Mouse (Mus musculus) adrenal gland, postnatal 36 days (tissue): ENCODE data around the gene 6430628N08Rik. TPM values are rescaled to one million over a fixed set of nuclear protein-coding genes. Genes with fewer than 3 reads are reported as not detected.

Source experiments
- DNase-seq, 2 experiments: peaks; one replicate each; pipeline ENCODE4 v3.0.0; 2021; ENCODE audit warnings: mixed read lengths in 1 of 2
- long read RNA-seq, 2 experiments: library from polyadenylated mRNA; stranded (forward); transcript quantifications; one replicate each; pipeline ENCODE4 v2.0.0; 2021; ENCODE audit warnings: borderline sequencing depth in 2 of 2
- total RNA-seq, 2 experiments: library from RNA; stranded (reverse); gene quantifications; 2 replicates each; pipeline ENCODE4 v1.2.3; 2021

Gene 6430628N08Rik
- not detected for total RNA-seq
- long read RNA-seq, experiment 1 = 0 reads
- long read RNA-seq, experiment 2 = 0 reads

DNA sequence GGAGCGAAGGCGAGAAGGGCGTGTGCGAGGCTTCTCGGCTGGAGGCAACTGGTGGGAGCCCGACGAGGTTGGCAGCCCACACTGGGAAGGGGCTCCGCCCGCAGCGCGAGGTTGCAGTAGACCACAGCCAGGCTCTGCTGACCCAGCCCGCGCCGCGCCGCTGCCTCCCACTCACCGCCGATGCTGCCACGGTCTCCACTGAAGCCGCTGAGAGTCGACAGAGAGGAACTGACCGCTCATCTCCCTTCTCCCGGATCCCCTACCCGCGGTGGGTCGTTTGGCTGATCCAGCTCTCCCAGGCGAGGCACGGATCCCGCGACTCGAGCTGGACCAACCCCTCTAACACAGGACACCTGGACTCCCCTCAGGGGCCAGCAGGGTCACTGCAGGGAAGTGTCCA lies at the start of gene 6430628N08Rik:
6430628N08Rik (plus strand) TSS at position 113 of the 400 bp plus-strand sequence.
- DNase-seq = no peak

GRCm38 (mm10) chr4:115840842-115841241 lies 49.6 kb upstream of the 6430628N08Rik start:
- no peak for DNase-seq

GRCm38 (mm10) chr4:115846656-115847055 lies 43.8 kb upstream of the 6430628N08Rik start:
- DNase-seq = no peak

- DNase-seq = no peak
Observed at GRCm38 (mm10) chr4:115847377-115847776, 43.1 kb upstream of the 6430628N08Rik start.

GRCm38 (mm10) chr4:115848083-115848482 lies 42.4 kb upstream of the 6430628N08Rik start:
- no peak for DNase-seq

- no peak for DNase-seq
Observed at GRCm38 (mm10) chr4:115848990-115849677, 41.3 kb upstream of the 6430628N08Rik start.

DNA sequence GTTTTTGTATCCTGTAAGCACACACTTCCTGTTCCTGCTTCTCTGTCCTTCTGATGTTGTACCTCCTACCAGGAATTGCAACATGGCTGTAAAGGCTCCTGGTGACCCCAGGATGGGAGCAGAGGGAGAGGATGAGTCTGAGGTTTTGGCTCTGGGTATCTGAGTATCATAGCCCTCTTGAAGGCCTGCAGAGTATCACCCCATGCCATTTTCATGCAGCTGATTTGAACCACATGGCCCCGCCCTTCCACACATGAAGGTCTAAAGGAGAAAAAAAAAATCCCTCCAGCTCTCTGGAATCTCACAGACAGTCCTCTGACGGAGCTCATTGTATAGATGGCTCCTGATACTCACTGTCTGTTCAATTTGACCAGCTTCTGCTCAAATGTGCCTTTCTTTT lies 40.4 kb upstream of the 6430628N08Rik start:
- no peak for DNase-seq

DNA sequence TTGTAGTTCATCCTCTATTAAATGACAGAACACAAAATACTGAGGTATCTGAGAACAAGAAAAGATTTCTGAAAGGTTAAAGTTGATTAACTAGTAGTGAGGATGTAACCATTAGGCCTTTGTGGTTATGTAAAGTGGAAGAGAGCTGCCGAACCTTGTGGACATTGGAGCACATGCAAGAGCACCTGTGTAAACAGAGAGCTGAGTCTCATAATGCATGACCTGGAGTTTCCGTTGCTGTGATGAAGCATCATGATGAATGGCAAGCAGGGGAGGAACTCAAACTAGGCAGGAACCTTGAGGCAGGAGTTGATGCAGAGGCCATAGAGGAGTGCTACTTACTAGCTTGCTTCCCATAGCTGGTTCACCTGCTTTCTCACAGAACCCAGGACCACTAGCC lies 39.8 kb upstream of the 6430628N08Rik start:
- DNase-seq = no peak

DNA sequence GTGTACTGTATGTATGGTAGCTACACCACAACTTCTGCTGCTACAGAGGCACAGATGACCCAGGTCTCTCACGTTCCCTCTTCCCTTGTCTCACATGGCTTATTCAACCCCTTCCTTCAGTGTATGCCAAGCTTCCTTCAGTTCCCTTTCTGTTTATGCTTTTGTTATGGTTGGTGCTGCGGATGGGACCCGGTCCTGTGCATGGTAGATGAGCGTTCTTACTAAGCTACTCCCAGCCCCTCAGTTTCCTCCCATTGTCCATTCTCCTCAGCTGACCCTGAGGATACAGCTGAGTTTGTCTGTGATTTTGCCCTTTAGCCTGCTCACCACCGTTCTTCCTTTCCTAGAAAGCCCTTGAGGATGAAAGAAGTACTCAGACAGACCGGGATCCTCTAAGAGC lies 38.9 kb upstream of the 6430628N08Rik start:
- no peak for DNase-seq

DNA sequence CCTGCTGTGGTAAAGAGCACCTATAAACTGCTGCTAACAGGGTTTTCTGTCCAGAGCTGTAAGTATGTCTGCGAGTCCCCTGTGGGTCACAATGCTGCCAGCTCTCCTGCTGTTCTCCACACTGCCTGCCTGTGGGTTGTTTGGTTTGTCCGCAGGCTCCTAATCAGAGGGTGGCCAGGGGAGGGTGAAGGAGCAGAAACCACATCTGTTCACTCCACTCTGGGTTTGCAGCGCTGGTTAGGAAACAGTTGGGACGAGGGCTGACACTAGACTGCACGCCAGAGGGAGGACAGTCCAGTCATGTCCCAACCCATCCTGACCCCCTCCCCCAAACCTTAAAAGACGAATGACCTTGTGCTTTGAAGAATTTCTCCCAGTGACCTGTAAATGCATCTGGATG lies 35.4 kb upstream of the 6430628N08Rik start:
- no peak for DNase-seq

- DNase-seq = no peak
Observed at GRCm38 (mm10) chr4:115855609-115856008, 34.9 kb upstream of the 6430628N08Rik start.

DNA sequence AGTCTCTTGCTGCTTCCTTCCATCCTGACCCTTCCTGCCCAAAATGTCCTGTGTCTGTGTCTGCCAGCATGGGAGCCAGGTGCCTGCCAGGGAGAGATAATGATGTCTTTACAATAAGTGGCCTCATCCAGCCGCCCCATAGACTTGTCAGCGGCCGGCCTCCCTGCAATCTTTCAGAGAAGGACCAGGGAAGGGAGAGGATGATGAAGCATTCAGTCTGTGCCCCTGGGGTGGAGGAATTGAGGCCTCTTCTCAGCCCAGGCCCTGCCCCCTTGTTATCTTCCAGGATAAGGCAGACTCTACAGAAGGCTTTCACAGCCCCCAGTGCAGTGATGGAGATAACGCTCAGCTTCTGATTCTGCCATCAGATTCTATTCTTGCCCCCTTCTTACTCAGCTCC lies 34.2 kb upstream of the 6430628N08Rik start:
- no peak for DNase-seq

DNA sequence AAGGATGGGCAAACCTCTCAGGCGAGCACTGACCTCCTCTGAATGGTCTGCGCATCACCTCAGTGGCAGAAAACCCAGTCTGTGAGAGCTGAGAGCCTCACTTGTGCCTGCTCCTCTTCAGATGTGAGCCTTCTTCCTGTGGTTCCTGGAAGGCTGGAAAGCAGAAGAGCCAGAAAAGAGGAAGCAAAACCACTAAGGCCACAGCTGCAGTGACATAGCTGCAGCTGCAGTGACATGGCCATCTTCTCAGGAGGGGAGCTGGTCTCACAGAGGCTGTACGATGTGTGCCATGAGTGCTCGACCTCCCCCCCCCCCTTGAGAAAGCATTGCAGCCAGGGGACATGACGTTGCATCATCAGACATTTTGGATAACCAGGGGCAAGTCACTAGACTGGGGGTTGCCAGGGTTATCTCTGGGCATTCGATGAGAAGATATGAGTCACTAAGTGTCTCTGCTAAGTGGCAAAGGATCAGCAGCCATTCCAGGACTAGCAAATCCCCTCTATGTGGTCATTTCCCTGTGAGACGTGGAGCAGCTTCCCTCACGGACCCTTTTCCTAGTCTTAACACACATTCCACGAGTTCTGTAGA lies 33.1 kb upstream of the 6430628N08Rik start:
- DNase-seq = no peak

DNA sequence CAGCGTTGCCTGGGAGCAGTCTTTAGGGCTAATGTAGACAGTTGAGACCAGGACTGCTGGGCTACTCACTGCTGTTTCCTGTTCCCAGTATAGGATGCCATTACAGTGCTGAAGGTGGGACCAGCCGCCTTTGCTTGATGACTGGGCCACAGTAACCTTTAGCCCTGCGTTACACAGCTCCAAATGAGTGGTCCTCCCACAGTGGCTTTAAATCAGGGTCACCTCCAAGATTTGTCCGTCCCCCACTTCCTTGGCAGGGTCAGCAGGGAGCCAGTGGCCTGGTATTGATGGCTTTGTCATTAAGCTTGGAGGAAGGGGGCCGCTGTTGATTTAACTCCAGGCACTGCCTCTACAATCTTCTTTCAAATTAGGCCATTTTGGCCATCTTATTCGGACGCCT lies 27.1 kb upstream of the 6430628N08Rik start:
- DNase-seq = no peak

- no peak for DNase-seq
Observed at GRCm38 (mm10) chr4:115863880-115864279, 26.6 kb upstream of the 6430628N08Rik start.

GRCm38 (mm10) chr4:115869512-115870210 lies 20.8 kb upstream of the 6430628N08Rik start:
- DNase-seq = no peak

DNA sequence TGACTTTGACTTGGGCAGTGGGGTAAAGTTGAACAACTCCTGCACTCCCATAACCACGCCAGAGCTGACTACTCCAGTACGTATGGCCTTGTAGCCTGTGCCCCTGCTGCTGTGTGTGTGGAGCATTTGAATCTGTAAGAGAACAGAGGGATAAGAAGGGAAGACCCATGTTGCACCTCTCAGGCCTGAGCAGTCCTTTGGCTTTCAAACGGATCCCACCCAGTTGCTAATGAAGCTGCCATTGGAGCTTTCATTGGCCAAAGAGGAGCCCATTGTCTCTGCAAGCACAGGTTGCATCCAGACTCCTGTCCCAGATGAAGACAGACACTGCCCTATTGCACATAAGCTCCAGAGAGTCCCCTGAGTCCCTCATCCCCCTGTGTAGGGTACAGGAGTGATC lies 17.2 kb upstream of the 6430628N08Rik start:
- no peak for DNase-seq

DNA sequence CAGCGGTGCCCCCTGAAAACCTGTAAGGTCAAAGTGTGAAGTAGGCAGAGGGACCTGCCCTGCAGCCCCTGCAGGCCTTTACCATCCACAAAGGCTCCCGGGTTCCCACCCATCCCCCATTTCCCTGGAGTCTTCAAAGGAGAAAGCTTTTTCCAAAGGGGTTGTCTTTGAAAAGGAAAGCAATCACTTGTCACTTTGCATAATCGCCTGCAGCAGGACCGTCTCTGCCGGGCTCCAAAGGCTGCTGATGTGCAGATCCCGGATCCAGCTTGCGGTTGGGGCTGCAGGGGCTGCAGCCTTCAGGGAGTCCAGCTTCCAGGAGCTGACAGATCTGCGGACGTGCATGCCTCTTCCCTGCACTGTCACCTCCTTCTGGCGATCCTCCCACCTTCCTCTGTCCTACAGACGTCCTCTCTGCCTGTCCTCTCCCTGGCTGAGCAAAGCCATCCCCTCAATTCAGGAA lies 12.2 kb upstream of the 6430628N08Rik start:
- no peak for DNase-seq

GRCm38 (mm10) chr4:115878828-115879227 lies 11.6 kb upstream of the 6430628N08Rik start:
- no peak for DNase-seq

GRCm38 (mm10) chr4:115881183-115881582 lies 9.3 kb upstream of the 6430628N08Rik start:
- DNase-seq = no peak

DNA sequence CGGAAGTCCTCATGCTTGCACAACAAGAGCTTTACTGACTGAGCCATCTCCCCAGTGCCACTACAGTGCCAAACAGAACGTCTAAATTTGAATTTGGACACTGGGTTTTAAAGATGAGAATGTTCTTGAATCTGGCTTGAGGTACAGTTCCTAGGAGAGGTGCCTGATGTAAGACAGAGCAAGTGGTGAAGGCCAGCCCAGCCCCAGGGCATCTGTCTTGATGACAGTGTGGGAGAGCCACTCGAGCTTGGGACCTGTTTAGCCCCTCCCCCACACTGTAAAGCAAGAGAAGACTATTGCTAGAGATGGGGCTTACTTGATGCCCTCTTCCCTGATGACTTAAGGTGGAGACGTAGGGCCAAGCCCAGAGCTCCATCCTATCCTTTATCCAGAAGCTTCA lies 8.3 kb upstream of the 6430628N08Rik start:
- DNase-seq = no peak

- no peak for DNase-seq
Observed at GRCm38 (mm10) chr4:115884022-115884421, 6.4 kb upstream of the 6430628N08Rik start, which contains the start of gene Kncn. Kncn (plus strand) TSS chr4:115884400.

- DNase-seq = no peak
Observed at GRCm38 (mm10) chr4:115885846-115886245, 4.6 kb upstream of the 6430628N08Rik start.
